Mouse (Mus musculus) right cerebral cortex, postnatal 4 days (tissue): ENCODE measurements around the gene Lelp1.
A peak's percentile ranks its signal among the peaks of the same experiment; 100 is the strongest.

Experiments
- DNase-seq: peaks from one replicate; pipeline ENCODE4 v3.0.0-alpha.2; 2022

The Lelp1 gene

DNA sequence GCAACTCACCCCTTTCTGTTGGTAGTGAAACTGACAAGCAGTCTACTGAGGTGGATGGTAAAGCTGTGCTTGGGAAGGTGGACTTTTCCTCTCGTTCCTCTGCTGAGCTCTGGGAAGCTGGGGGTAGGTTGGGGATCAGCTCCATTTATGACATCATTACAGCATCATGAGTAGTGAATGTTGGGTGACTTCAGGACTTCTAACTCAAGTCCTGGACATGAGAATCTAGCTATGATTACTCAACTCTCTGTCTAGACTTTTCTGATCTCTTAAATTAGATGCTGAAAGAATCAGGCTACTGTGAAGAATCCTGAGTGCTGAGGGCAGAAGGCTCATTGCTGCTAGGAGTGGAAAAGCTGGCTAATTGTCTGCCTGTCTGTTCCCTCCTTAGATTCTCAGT lies at the start of gene Lelp1:
Lelp1 (minus strand) TSS at position 101 of the 400 bp plus-strand sequence.
- DNase-seq = no peak

DNA sequence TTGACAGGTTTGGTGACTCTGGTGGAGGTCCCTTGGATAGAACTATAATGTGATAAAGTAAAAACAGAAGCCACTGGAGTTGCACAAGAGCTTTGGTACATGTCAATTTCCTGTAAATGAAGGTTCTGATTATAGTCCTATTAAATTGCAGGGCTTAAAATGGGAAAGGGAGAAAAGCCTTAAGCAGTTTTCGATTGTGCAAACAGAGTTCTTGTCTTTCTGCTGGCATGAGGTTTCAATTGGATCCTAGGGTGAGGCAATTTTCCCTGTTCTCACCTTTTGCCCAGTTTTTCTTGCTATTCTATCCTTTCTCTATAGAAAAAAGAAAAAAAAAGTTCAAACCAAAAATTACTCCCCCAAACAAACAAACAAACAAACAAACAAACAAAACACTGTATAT lies 34.3 kb upstream of the Lelp1 start:
- DNase-seq = no peak

DNA sequence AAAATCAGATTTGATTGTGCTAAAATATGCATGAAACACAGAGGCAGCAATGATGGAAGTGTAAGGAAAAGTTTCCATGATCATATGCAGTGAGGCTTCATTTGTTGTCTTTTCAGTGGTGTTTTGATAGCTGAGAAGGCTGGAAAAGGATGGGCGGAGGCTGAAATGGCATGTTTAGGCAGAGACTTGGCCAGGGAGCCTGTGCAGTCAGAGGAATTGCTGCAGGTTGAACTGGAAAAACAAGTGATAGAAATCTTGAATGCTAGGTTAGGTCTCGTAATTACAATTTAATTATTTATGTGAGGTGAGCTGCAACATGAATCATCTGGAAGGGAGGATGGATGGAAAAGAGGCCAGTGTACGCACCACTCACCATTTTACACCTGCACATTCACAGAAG lies 27.3 kb upstream of the Lelp1 start:
- DNase-seq = no peak

DNA sequence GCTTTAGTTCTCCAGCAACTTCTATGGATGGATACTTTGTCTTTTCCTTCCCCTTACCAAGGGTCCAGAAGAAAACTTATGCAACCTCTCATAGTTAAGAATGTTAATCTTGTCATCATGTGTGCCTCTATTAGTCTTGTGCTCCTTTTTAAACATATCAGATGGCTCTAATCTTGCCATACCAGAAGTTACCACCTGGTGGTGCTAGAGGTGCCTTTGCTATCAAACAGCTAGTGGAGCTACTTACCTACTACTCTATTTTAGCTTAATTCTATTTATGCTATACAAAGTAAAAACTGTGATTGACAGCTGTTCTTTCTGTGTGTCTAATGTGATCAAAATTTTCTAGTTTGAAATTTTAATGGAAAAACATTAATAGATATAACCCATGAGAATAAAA lies 10.8 kb upstream of the Lelp1 start:
- peak; percentile 65 for DNase-seq

DNA sequence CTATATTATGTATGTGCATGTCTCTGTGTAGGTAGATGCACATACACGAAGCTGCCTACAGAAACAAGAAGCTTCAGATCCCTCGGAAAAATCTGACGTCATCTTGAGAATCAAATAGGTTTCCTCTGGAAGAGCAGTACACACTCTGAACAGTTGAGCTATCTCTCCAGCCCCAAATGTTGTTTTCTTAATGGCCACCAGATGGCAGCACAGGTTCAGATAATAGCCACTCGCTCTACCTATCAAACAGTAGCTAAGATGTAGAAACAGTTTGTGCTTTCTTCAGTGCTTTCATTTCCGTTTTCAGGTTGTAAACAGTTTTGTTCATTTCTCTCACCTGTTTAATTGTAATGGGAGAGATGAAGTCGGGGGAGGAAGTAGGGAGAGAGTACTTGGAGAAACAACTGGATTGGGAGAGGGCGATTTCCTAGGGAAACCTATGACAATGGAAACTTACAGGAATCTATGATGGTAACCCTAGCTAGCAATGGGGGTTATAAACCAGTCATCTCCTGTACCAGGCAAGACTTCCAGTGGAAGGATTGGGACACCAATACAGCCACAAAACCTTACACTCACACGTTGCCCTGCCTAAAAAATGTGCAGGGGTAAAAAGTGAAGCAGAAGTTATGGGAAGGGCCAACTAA lies 8.2 kb upstream of the Lelp1 start:
- peak; percentile 45 for DNase-seq

DNA sequence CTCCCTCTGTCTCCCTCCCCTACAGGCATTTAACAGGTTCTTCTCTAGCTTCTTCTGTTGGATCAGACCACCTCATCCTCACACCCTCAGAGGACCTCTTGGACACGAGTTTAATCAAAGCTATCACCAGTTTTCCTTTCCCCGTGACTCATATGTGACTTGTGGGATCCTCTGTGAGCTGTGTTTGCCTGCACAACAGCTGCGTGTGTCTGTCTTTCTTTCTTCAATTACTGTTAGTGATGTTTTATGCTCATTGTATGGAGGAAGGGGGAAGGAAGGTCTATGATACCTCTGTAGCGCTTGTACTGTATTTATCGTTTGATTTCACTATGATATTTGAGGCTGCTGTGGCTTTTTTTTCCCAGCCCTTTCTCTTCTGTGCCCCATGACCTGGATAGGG lies 5.4 kb upstream of the Lelp1 start:
- no peak for DNase-seq

DNA sequence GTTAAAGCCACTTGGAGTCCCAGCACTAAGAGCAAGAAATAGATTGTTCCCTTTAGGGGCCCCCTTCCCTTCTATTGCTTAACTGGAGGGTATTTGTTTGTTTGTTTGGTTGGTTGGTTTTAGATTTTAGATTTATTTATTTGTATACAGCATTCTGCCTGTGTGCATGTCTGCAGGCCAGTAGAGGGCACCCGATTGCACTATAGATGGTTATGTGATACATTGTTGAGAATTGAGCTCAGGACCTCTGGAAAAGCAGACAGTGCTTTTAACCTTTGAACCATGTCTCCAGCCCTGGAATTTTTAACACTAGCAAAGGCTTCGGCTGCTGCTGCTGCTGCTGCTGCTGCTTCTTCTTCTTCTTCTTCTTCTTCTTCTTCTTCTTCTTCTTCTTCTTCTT lies 4.9 kb upstream of the Lelp1 start:
- no peak for DNase-seq

DNA sequence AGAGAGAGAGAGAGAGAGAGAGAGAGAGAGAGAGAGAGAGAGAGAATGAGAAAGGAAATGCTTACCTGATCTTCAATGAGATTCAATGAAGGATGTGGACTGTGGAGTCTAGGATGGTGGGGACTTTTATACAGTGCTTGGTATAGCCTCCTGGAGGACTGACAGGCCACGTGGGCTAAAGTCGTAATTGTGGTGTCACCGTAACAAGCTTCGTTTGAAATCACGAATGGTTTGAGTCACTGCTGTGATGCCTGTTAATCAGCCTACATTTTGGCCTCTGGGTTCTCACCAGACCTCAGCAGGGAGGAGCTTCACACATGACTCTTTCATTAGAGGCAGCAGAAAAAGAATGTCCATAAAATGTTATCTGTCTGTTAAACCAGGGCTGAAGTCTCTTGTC lies 18.7 kb downstream of the Lelp1 start, which contains the start of gene Prr9:
Prr9 (minus strand) TSS at position 101 of the 400 bp plus-strand sequence.
- DNase-seq = no peak

DNA sequence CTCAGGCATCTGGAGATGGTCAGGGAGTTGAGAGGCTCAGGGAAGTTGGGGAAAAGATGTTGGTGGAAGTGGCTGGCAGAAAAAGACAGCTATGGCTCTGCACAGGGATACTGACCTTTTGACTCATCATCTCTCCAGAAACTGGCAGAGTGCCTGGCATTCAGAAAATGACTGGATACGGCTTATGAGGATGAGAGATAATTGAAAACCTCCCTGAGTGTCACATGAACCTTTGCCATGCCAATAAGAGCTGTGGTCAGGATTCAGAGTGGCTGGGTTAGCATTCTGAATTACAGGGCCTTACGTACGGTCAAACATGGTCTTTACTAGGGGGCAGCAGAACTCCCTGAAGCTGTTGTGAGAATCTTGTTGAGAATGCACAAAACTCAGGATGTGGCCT lies 21.6 kb downstream of the Lelp1 start:
- no peak for DNase-seq

DNA sequence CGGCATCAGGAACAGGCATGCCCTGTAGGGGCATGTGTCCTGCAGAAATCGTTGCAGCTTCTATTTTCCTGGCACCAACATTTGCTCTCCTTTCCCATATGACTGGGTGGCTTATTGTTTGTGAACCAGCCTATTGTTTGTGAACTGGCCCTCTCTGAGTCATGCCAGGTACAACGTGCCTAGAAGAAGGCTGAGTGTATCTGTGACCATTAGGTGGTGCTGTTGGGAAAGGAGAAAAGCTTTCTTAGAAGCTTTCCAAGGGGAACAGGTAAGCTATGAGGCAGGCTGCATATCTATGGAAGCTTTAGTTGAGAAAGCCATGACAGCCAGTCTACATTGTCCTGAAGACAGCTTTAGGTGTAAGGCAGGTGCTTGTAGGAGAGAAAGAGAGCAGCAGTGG lies 24.6 kb downstream of the Lelp1 start:
- no peak for DNase-seq

DNA sequence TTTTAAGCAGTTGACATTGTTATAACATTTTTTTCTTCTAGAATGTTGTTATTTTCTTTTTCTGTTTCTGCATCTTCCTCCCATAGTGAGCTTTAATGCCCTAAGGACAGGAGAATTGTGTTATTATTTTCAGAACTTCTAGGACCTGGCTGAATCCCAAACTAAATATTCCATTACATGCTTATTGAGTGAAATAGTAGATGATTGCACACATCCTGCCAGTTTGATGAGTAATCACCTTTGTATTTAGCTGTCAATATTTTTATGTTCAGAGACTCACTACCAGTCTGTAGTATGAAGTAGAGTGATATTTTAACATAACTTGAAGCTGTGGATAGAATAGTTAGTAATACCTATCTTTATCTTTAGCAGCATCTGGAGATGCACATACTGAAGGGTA lies 31.0 kb downstream of the Lelp1 start:
- no peak for DNase-seq

DNA sequence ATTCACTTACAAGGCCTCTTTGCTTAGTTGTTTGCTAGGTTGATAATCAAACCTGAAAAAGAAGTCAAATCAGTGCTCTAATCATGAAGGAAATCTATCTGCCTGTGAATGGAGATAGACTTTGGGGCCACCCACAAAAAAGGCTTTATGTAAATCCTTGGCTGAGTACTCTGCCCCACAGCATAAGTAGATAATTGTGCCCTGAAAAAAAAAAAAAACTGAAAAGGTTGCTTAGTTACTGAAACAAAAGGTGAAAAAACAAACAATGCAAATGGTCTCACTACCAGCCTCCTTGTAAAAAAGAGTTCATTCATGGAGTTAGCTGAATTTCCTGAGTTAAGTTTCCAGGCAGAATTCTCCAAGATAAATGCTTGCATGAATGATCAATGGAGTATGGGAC lies 31.8 kb downstream of the Lelp1 start:
- DNase-seq = no peak

DNA sequence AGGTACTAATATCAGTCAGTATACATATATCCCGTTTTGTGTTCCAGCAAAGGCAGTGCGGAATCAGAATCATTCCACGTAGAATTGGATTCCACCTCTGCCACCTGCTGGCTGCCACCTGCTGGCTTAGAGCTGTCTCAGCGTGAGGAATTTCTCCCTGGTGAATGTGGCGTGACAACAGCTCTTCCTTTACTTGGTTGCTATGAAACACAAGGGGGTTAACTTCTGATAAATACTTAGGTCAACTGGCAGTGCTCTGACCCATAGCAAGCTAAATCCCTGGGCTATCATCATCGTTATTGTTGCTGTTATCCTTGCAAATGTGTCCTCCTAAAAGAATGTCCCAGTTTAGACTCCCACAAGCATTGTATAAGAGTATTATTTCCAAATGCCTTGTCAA lies 36.0 kb downstream of the Lelp1 start:
- DNase-seq = peak; percentile 8
